Mouse (Mus musculus) urinary bladder, postnatal 10 days (tissue): Measurements from ENCODE around the gene Ncor1.
"Not testable (repeated sequence)": the region's sequence is repeated elsewhere in the genome, so short reads cannot be mapped to it uniquely, and the experiment has no call there.

ENCODE experiments used
- DNase-seq: peaks from one replicate; pipeline ENCODE4 v3.0.0; 2022; ENCODE audit warnings: low spot score

The Ncor1 gene

DNA sequence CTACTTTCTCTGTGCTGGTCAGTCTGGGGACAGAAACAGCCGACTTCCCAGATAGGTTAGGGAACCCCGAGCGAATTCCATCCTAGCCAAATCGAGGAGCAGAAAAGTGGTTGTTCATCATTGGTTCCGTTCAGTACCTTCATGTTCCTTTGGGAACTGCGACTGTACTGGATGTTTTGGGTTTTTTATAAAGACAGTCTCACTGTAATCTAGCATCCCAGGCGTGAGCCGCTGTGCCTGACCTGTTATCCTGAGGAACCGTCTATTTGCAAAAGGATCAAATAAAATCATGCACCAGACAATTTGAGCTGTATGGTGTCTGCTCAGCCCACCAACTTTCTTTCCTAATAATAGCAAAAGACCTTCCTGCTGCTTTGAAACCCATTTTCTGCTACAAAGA lies 439 bp upstream of the Ncor1 start:
- DNase-seq = no peak

GRCm38 (mm10) chr11:62457891-62458270 lies 460 bp downstream of the Ncor1 start:
- no peak for DNase-seq

DNA sequence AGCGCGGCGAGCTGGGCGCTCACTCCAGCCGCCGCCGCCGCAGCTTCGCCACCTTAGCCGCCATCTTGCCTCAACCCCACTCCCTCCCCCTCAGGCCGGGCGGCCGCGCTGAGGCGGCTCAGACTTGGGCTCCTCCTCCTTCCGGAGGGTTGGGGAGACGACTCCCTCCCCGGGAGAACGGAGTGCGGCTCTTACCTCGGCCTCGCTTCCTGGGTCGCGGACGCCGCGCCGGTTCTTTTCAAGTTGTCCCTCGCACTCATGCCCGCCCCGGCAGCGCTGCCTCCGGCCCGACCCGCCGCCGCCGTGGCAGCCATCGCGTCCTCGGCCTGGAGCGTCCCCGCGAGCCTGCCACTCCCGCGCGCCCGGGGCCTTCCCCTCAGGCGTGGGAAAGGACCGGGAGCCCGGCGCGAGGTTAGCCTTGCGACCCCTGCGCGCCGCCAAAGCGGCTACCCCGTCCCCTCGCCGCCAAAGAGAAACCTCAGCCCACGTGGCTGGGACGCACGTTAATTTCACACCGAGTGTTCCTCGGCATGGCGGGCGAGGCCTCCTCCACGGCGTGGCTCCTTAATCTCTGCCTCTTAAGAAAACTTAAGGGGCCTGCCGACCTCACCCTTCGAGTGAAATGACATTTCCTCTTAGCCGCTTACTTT lies 975 bp downstream of the Ncor1 start:
- peak; percentile 68 for DNase-seq

DNA sequence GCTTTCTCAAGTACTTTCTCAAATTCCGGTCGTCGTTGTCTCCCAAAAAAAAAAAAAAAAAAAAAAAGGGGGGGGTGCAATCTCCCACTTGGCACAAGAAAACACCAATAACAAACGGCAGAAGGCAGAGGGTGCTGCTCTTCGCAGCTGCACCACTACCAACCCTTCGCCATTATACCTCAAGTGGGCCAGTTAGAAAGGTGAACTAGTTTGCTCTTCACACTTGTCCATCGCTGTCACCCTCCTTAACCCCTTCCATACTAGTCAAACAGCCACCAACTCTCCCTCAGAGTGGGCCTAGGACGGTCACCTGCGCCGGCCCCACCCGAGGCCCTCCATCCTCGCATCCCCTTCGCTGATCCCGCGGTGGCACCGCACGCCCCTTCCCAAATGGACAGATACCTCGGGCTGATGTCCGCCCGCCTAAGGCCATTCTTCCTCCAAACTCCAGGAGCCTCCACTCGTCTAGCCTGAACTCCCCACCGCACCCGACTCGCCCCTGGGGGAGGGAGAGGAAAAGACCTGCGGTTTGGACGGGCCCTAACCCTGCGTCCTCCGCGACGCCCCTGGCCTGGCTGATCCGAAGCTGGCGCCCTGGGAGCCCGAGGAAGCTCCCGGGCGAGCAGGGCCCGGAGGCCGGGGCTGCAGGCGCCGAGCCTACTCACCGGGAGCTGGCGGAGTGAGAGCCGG lies 1.7 kb downstream of the Ncor1 start:
- DNase-seq = no peak

DNA sequence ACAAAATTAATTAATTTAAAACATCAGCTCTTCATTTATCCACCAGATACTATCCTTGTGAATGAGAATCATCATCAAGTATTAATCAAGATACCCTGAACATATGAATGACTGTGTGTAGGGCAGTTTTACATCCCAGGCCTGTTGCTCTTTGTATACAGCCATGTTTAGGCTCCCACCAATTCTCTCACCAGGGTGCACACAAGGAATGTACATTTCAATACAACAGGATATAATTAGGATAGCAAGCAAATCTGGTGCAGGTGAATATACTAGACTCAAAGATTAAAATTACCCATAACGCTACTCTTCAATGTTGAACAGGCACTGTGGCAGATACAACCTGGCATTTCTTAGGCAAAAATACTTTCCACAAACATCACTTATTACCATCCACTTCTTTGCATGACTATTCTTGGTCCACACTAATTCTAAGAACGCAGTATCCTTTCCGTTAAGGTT lies 2.3 kb downstream of the Ncor1 start:
- DNase-seq = no peak

- no peak for DNase-seq
Measured at GRCm38 (mm10) chr11:62455193-62455592, 3.1 kb downstream of the Ncor1 start.

DNA sequence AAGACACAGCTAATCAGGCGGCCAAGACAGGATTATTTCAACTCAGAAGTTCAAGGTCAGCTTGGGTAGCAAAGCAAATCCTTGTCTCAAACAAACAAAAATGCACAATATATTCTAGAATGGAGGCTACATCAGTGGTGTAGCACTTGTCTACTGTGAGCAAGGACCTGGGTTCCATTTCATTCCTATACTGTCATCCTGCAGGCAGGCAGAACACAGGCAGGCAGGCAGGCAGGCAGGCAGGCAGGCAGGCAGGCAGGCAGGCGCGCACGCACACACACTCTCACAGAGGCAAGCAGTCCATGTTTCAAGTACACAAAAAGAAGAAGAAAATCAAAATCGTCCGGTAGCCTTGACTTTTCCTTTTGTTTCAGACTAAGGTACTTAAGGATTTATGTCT lies 9.4 kb downstream of the Ncor1 start:
- no peak for DNase-seq

- DNase-seq = no peak
Measured at GRCm38 (mm10) chr11:62445799-62446198, 12.5 kb downstream of the Ncor1 start.

DNA sequence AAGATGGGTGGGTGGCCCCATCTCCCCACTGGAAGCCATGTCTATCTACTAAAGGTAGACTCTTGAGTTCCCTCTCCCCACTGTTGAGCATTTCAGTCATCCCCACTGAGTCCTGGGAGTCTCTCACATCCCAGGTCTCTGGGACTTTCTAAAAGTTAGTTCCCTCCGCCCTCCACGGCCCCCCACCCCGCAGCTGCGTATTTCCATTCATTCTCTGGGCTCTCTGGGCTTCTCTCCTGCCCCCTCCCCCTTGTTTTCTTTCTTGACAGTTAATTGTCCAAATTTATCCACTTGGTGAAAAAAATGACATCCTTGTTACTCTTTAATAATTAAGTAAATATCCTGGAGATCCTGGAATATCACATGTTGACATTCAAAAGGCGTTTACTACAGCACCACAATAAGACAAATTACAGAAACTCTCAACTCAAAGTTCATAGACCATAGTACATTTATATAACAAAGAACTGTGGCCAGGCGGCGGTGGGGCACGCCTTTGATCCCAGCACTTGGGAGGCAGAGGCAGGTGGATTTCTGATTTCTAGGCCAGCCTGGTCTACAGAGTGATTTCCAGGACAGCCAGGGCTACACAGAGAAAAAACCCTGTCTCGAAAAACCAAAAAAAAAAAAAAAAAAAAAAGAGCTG lies 17.5 kb downstream of the Ncor1 start:
- no peak for DNase-seq

DNA sequence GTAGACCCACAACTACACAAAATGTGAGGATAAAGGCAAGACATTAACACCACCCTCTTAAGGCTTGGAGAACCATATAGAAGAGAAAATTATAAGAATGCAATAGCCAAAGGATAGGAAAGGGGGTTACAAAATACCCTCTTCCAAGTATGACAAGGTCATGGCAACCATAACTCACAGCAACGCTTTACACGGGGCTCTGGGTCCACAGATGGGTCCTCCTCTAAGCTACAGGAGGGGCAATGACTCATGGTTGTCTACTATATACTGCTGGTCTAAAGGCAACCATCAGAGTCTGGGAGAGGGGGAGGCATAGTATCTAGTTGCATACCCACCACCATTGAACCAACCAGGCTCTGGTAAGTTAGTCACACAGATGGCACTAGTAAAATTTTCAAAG lies 26.1 kb downstream of the Ncor1 start:
- no peak for DNase-seq

GRCm38 (mm10) chr11:62427105-62427504 lies 31.2 kb downstream of the Ncor1 start:
- no peak for DNase-seq

GRCm38 (mm10) chr11:62426266-62426665 lies 32.1 kb downstream of the Ncor1 start:
- DNase-seq = no peak

- no peak for DNase-seq
Measured at GRCm38 (mm10) chr11:62424525-62424924, 33.8 kb downstream of the Ncor1 start.

- no peak for DNase-seq
Measured at GRCm38 (mm10) chr11:62415026-62415425, 43.3 kb downstream of the Ncor1 start.

DNA sequence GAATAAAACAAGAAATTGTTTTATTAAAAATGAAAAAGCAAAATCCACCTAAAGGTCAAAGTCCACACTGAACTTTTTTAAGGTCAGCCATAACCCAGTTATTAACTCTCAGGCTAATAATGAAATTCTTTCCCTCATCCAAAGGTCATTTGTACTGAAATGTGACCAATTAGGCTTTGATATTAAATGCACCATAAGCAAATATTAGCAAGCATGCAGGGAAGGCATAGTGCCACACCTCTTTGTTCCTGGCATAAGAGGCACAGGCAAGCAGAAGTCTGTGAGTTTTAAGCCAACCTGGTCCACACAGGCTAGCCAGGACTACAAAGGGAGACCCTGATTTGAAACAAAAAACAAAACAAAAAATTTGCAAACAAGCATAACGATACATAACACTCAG lies 48.7 kb downstream of the Ncor1 start:
- no peak for DNase-seq

DNA sequence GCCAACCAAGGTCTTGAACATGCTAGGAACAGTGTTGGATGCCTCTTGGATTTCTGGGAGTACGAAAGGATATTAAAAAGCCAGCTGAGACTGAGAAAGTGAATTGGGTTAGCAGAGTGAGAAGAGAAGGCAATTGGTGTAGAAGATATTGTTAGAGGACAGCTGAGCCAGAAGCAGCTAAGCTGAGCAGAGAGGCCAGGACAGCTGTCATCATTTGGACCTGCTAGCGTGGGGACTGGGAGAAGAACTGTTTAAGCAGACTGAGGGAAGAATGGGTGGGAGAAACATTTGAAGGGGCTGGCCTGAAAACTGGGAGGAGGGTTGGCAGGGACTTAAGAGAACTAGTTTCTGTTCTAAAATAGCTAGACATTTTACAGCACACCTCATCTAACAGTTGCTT lies 49.5 kb downstream of the Ncor1 start:
- no peak for DNase-seq

DNA sequence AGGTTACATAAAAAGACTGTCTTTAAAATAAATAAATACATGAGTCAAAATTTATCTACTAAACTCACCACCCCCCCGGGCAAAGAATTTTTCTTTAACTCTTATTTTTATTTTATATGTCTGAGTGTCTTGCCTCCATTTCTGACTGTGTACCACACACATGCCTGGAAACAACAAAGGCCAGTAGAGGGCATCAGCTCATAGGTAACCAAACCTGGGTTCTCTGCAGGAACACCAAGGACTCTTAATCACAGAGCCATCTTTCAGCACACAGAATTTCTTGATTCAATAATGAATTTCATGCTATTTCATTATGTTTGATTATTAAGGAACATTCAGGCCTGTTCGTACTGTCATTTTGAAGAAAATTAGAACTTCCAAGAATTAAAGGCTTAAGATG lies 61.9 kb downstream of the Ncor1 start:
- no peak for DNase-seq

GRCm38 (mm10) chr11:62388331-62388679 lies 70.0 kb downstream of the Ncor1 start:
- no peak for DNase-seq

- DNase-seq = no peak
Measured at GRCm38 (mm10) chr11:62387608-62388330, 70.6 kb downstream of the Ncor1 start.

DNA sequence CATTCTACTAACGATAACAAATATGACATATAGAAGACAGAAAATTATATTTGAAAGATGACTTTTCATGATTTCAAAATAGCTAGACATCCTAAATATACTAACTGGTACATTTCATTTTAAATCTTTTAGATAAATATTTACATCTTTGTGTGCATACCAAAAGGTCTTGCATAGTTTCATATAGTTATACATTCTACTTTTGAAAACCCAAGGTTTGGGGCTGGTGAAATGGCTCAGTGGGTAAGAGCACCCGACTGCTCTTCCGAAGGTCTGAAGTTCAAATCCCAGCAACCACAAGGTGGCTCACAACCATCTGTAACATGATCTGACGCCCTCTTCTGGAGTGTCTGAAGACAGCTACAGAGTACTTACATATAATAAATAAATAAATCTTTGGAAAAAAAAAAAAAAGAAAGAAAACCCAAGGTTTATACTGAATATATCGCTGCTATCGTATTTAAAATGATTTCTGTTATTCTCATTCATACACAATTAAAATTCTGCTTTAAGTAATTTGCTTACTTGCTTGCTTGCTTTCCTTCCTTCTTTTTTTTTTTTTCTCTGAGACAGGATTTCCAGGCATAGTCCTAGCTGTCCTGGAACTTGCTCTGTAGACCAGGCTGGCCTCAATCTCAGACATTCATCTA lies 81.0 kb downstream of the Ncor1 start:
- not testable (repeated sequence) for DNase-seq

GRCm38 (mm10) chr11:62371776-62372175 lies 86.6 kb downstream of the Ncor1 start:
- DNase-seq = no peak

GRCm38 (mm10) chr11:62369924-62370323 lies 88.4 kb downstream of the Ncor1 start:
- no peak for DNase-seq
